Mouse (Mus musculus) MEL (cell line): ENCODE measurements around the gene Dync1h1. TPM values are rescaled to one million over a fixed set of nuclear protein-coding genes. Genes with fewer than 3 reads are reported as not detected.

Experiments
- DNase-seq: peaks from one replicate; pipeline ENCODE4 v3.0.0; 2011; ENCODE audit warnings: low read depth, low spot score
- H3K27ac ChIP-seq: 2 replicates; pipeline ENCODE4 v1.5.1; 2012; ENCODE audit warnings: low read depth, mild to moderate bottlenecking, control low read depth, low read length, moderate library complexity; ENCODE audit not compliant: control insufficient read depth
- H3K27me3 ChIP-seq, 2 experiments: fragments of 150-350 bp in 1 of 2; sonication (generic) in 1 of 2; 2 replicates each; pipeline ENCODE4 v1.6.1; 2012; ENCODE audit warnings: low read length in 2 of 2, mild to moderate bottlenecking in 2 of 2, improper control_type of control experiment in 1 of 2, moderate library complexity in 1 of 2; ENCODE audit not compliant: insufficient read depth in 2 of 2, control insufficient read depth in 1 of 2
- H3K36me3 ChIP-seq, 2 experiments: 2 replicates each; pipeline ENCODE4 v1.6.1; 2012 to 2014; ENCODE audit warnings: low read length in 2 of 2, improper control_type of control experiment in 1 of 2, inconsistent platforms in 1 of 2, mild to moderate bottlenecking in 1 of 2; ENCODE audit not compliant: insufficient read depth in 2 of 2, control insufficient read depth in 1 of 2
- H3K4me1 ChIP-seq, 2 experiments: fragments of 150-350 bp in 1 of 2; sonication (generic) in 1 of 2; 2 replicates each; pipeline ENCODE4 v1.6.1; 2012; ENCODE audit warnings: low read length in 2 of 2, improper control_type of control experiment in 1 of 2, mild to moderate bottlenecking in 1 of 2; ENCODE audit not compliant: insufficient read depth in 2 of 2, control insufficient read depth in 1 of 2
- H3K4me3 ChIP-seq, 2 experiments: fragments of 150-350 bp in 1 of 2; sonication (generic) in 1 of 2; 2 replicates each; pipeline ENCODE4 v1.5.1; 2012; ENCODE audit warnings: low read depth in 2 of 2, low read length in 2 of 2, mild to moderate bottlenecking in 2 of 2, moderate library complexity in 2 of 2, control low read depth in 1 of 2, improper control_type of control experiment in 1 of 2; ENCODE audit not compliant: control insufficient read depth in 1 of 2, insufficient read depth in 1 of 2
- H3K79me2 ChIP-seq: 2 replicates; pipeline ENCODE4 v1.6.1; 2012; ENCODE audit warnings: mild to moderate bottlenecking, low read length, moderate library complexity; ENCODE audit not compliant: control insufficient read depth, poor library complexity, insufficient read depth
- H3K9ac ChIP-seq: 2 replicates; pipeline ENCODE4 v1.6.1; 2012; ENCODE audit warnings: low read depth, mild to moderate bottlenecking, control low read depth, low read length, moderate library complexity; ENCODE audit not compliant: control insufficient read depth, poor library complexity, severe bottlenecking
- H3K9me3 ChIP-seq: fragments of 150-350 bp; sonication (generic); replicated peaks from 2 replicates; pipeline ENCODE4 v1.6.1; 2012; ENCODE audit warnings: mild to moderate bottlenecking, low read length, improper control_type of control experiment, moderate library complexity; ENCODE audit not compliant: insufficient read depth
- CHD1 ChIP-seq: IDR thresholded peaks from 2 replicates; pipeline ENCODE4 v1.6.1; 2012; ENCODE audit warnings: low read depth, mild to moderate bottlenecking, inconsistent platforms, low read length, improper control_type of control experiment
- CHD2 ChIP-seq: IDR thresholded peaks from 2 replicates; pipeline ENCODE4 v1.6.1; 2011; ENCODE audit warnings: low read length, improper control_type of control experiment
- CTCF ChIP-seq, 3 experiments: IDR thresholded peaks in 2 of 3; conservative IDR thresholded peaks in 1 of 3; 2 replicates each; pipeline ENCODE4 v1.5.1; 2011 to 2012; ENCODE audit warnings: low read length in 3 of 3, low read depth in 2 of 3, mild to moderate bottlenecking in 2 of 3, improper control_type of control experiment in 1 of 3, inconsistent platforms in 1 of 3, mixed read lengths in 1 of 3, moderate library complexity in 1 of 3; ENCODE audit not compliant: control insufficient read depth in 1 of 3, insufficient read depth in 1 of 3, poor library complexity in 1 of 3, severe bottlenecking in 1 of 3
- ELF1 ChIP-seq: IDR thresholded peaks from 2 replicates; pipeline ENCODE4 v1.6.1; 2014; ENCODE audit warnings: low read depth, mild to moderate bottlenecking, inconsistent platforms, low read length, improper control_type of control experiment, moderate library complexity
- EP300 ChIP-seq, 2 experiments: IDR thresholded peaks; 2 replicates each; pipeline ENCODE4 v1.6.1; 2011; ENCODE audit warnings: improper control_type of control experiment in 2 of 2, low read length in 2 of 2, low read depth in 1 of 2, mild to moderate bottlenecking in 1 of 2
- GABPA ChIP-seq: IDR thresholded peaks from 2 replicates; pipeline ENCODE4 v1.6.1; 2012; ENCODE audit warnings: low read depth, mild to moderate bottlenecking, inconsistent platforms, low read length, improper control_type of control experiment, moderate library complexity
- GATA1 ChIP-seq: IDR thresholded peaks from 2 replicates; pipeline ENCODE4 v1.6.1; 2011; ENCODE audit warnings: low read depth, low read length, improper control_type of control experiment
- HCFC1 ChIP-seq: IDR thresholded peaks from 2 replicates; pipeline ENCODE4 v1.6.1; 2012; ENCODE audit warnings: low read depth, mild to moderate bottlenecking, inconsistent platforms, low read length, improper control_type of control experiment, moderate library complexity
- JUND ChIP-seq: IDR thresholded peaks from 2 replicates; pipeline ENCODE4 v1.6.1; 2011; ENCODE audit warnings: low read depth, mild to moderate bottlenecking, improper control_type of control experiment, low read length
- KAT2A ChIP-seq: conservative IDR thresholded peaks from 2 replicates; pipeline ENCODE4 v1.6.1; 2012; ENCODE audit warnings: low read depth, low read length, improper control_type of control experiment, inconsistent platforms
- MAX ChIP-seq: IDR thresholded peaks from 2 replicates; pipeline ENCODE4 v1.6.1; 2011; ENCODE audit warnings: low read length, improper control_type of control experiment
- MEF2A ChIP-seq: IDR thresholded peaks from 2 replicates; pipeline ENCODE4 v1.6.1; 2014; ENCODE audit warnings: low read depth, mild to moderate bottlenecking, inconsistent platforms, low read length, improper control_type of control experiment; ENCODE audit not compliant: poor library complexity, insufficient replicate concordance, severe bottlenecking; ENCODE audit errors: extremely low read depth
- MYB ChIP-seq: IDR thresholded peaks from 2 replicates; pipeline ENCODE4 v1.6.1; 2011; ENCODE audit warnings: mild to moderate bottlenecking, low read depth, low read length, improper control_type of control experiment
- MYC ChIP-seq: IDR thresholded peaks from 2 replicates; pipeline ENCODE4 v1.6.1; 2011; ENCODE audit warnings: low read depth, mild to moderate bottlenecking, low read length, improper control_type of control experiment, moderate library complexity
- NELFE ChIP-seq: IDR thresholded peaks from 2 replicates; pipeline ENCODE4 v1.6.1; 2011; ENCODE audit warnings: low read depth, low read length, improper control_type of control experiment
- POLR2AphosphoS5 ChIP-seq: IDR thresholded peaks from 2 replicates; pipeline ENCODE4 v1.6.1; 2012; ENCODE audit warnings: low read depth, borderline replicate concordance, mild to moderate bottlenecking, inconsistent platforms, low read length, moderate library complexity, mixed read lengths
- RCOR1 ChIP-seq: IDR thresholded peaks from 2 replicates; pipeline ENCODE4 v1.6.1; 2012; ENCODE audit warnings: low read depth, mild to moderate bottlenecking, inconsistent platforms, low read length, improper control_type of control experiment
- SIN3A ChIP-seq: IDR thresholded peaks from 2 replicates; pipeline ENCODE4 v1.6.1; 2012; ENCODE audit warnings: low read length, improper control_type of control experiment, inconsistent platforms
- SMC3 ChIP-seq: IDR thresholded peaks from 2 replicates; pipeline ENCODE4 v1.6.1; 2011; ENCODE audit warnings: low read depth, low read length, improper control_type of control experiment
- TAL1 ChIP-seq: IDR thresholded peaks from 2 replicates; pipeline ENCODE4 v1.6.1; 2012; ENCODE audit warnings: mild to moderate bottlenecking, inconsistent platforms, low read length, moderate library complexity, mixed read lengths
- TCF12 ChIP-seq: IDR thresholded peaks from 2 replicates; pipeline ENCODE4 v1.6.1; 2014; ENCODE audit warnings: low read depth, mild to moderate bottlenecking, inconsistent platforms, low read length, improper control_type of control experiment, moderate library complexity
- UBTF ChIP-seq: IDR thresholded peaks from 2 replicates; pipeline ENCODE4 v1.6.1; 2012; ENCODE audit warnings: low read depth, mild to moderate bottlenecking, inconsistent platforms, low read length, improper control_type of control experiment, moderate library complexity, borderline replicate concordance; ENCODE audit not compliant: insufficient read depth
- ZC3H11A ChIP-seq: IDR thresholded peaks from 2 replicates; pipeline ENCODE4 v1.6.1; 2012; ENCODE audit warnings: low read depth, mild to moderate bottlenecking, inconsistent platforms, low read length, improper control_type of control experiment
- ZKSCAN1 ChIP-seq: IDR thresholded peaks from 2 replicates; pipeline ENCODE4 v1.6.1; 2012; ENCODE audit warnings: low read depth, mild to moderate bottlenecking, inconsistent platforms, low read length, improper control_type of control experiment, moderate library complexity
- ZMIZ1 ChIP-seq: IDR thresholded peaks from 2 replicates; pipeline ENCODE4 v1.6.1; 2012; ENCODE audit warnings: low read depth, mild to moderate bottlenecking, inconsistent platforms, low read length, improper control_type of control experiment, moderate library complexity
- ZNF384 ChIP-seq: IDR thresholded peaks from 2 replicates; pipeline ENCODE4 v1.6.1; 2012; ENCODE audit warnings: low read depth, mild to moderate bottlenecking, inconsistent platforms, low read length, improper control_type of control experiment
- polyA plus RNA-seq, 2 experiments: library from polyadenylated mRNA; stranded (reverse) in 1 of 2; unstranded in 1 of 2; fragments of >175 nt in 1 of 2; fragments of >200 nt in 1 of 2; gene quantifications; 2 replicates each; pipeline versions ENCODE4 v1.2.1 to v1.2.4; 2012; ENCODE audit warnings: low replicate concordance in 2 of 2, low read depth in 1 of 2; ENCODE audit not compliant: insufficient read length in 2 of 2, insufficient read depth in 1 of 2, missing spikeins in 1 of 2
- total RNA-seq: library from RNA; depleted of rRNA; stranded (reverse); fragments of 300-350 nt; gene quantifications from 2 replicates; pipeline ENCODE4 v1.2.3, GENCODE M21; 2012

The Dync1h1 gene
- total and polyA plus RNA-seq, 3 experiments: 98.2 to 230 (median 157) TPM

- no peak for TF ChIP-seq KAT2A
- TF ChIP-seq HCFC1: no peak
- no peak for TF ChIP-seq TAL1
- TF ChIP-seq MYB: no peak
- TF ChIP-seq ZC3H11A: no peak
- no peak for TF ChIP-seq ZNF384
- Histone ChIP-seq H3K36me3 (peaks cover 0 to 8% of the 10 kb centered on the region in 2 experiments; a peak in 2 of 4 replicates), H3K4me1 (no peaks in the 10 kb centered on the region), H3K4me3 (no peak overlapping the region), H3K79me2 (no peaks in the 10 kb centered on the region), H3K27ac (no peak overlapping the region), H3K27me3 (no peaks in the 10 kb centered on the region), H3K9me3 (no peaks in the 10 kb centered on the region), H3K9ac (no peak overlapping the region)
- DNase-seq: no peak
Measured at GRCm38 (mm10) chr12:110564848-110565247, 36.4 kb upstream of the Dync1h1 start.

GRCm38 (mm10) chr12:110566366-110566765, 34.9 kb upstream of the Dync1h1 start:
- Histone ChIP-seq H3K4me3 (no peak overlapping the region), H3K9me3 (no peaks in the 10 kb centered on the region), H3K36me3 (peaks cover 0 to 7% of the 10 kb centered on the region in 2 experiments; a peak in 2 of 4 replicates), H3K9ac (no peak overlapping the region), H3K4me1 (no peaks in the 10 kb centered on the region), H3K27ac (no peak overlapping the region), H3K27me3 (no peaks in the 10 kb centered on the region), H3K79me2 (no peaks in the 10 kb centered on the region)
- DNase-seq: no peak
- TF ChIP-seq KAT2A (no peak), HCFC1 (no peak), SIN3A (no peak), MYB (no peak), POLR2AphosphoS5 (no peak), CHD2 (no peak), ZKSCAN1 (no peak), CHD1 (no peak), RCOR1 (no peak), MYC (no peak), MAX (no peak), TAL1 (no peak), NELFE (no peak), CTCF (IDR thresholded peaks at IDR 0.05 in 2 of 3, conservative IDR thresholded peaks at IDR 0.05 in 1 of 3; ENCODE audit: control insufficient read depth in 1 of 3, insufficient read depth in 1 of 3, low read depth in 2 of 3, low read length in 3 of 3, poor library complexity in 1 of 3, severe bottlenecking in 1 of 3) (no peak)

GRCm38 (mm10) chr12:110571050-110571449, 30.2 kb upstream of the Dync1h1 start:
- Histone ChIP-seq H3K4me1 (no peaks in the 10 kb centered on the region), H3K27me3 (no peaks in the 10 kb centered on the region), H3K36me3 (0 out of 4 replicates have a peak, but pooled peaks cover 0 to 2% of the 10 kb centered on the region in 2 experiments), H3K9me3 (no peaks in the 10 kb centered on the region), H3K79me2 (no peaks in the 10 kb centered on the region), H3K4me3 (no peak overlapping the region), H3K27ac (no peak overlapping the region), H3K9ac (no peak overlapping the region)
- no peak for DNase-seq
- TF ChIP-seq TCF12 (no peak), MEF2A (no peak), JUND (no peak), ELF1 (no peak), UBTF (no peak), GATA1 (no peak), CHD1 (no peak), TAL1 (no peak), MAX (no peak), HCFC1 (no peak), EP300 (IDR thresholded peaks at IDR 0.05; ENCODE audit: low read depth in 1 of 2, low read length in 2 of 2) (no peak), ZMIZ1 (no peak), SMC3 (no peak), ZKSCAN1 (no peak), GABPA (no peak), MYC (no peak)
